Mouse (Mus musculus) megakaryocyte, embryonic 14.5 days (primary cell): ENCODE measurements around the gene Lnx2.

Source experiments
- FLI1 ChIP-seq: IDR thresholded peaks from 2 replicates; pipeline ENCODE4 v1.6.1; 2012; ENCODE audit warnings: low read length, inconsistent platforms, mixed read lengths
- GATA1 ChIP-seq: IDR thresholded peaks from 3 replicates; pipeline ENCODE4 v1.6.1; 2012; ENCODE audit warnings: mixed read lengths, low read length, inconsistent platforms, borderline replicate concordance

GRCm38 (mm10) chr5:147108861-147109591 is 32.6 kb upstream of the Lnx2 start:
- TF ChIP-seq GATA1 (no peak), FLI1 (no peak)
